In genomic region chr2:3348919-3349318, GRCm38 (mm10) we compare ENCODE assay signal across 11 mouse cellular contexts. TPM values are rescaled to one million over a fixed set of nuclear protein-coding genes. Genes with fewer than 3 reads are reported as not detected.
DNase-seq lines count a peak whose midpoint lies in the region; ATAC-seq lines count a peak whose summit lies in the region.
"Had no signal": no experiment of that assay in that cellular context is flagged by ENCODE, and none has a peak within 500 bp of the region (broad histone marks: within the 10 kb centered on the region; RNA-seq: fewer than 3 reads in every experiment).

No protein-coding gene starts in this region.

- no peaks in the 10 kb centered on the region for H3K36me3 ChIP-seq in intestine, embryonic 16.5 days (ENCODE audit: control insufficient read depth, insufficient read depth, low read length)
- H3K36me3 ChIP-seq: embryonic facial prominence, embryonic 12.5 days; limb, embryonic 12.5 days had no signal

- no peaks in the 10 kb centered on the region for H3K9me3 ChIP-seq in intestine, embryonic 16.5 days (ENCODE audit: control insufficient read depth, low read length)
- H3K9me3 ChIP-seq: embryonic facial prominence, embryonic 12.5 days; limb, embryonic 12.5 days had no signal

- no peak overlapping the region for H3K4me2 ChIP-seq in intestine, embryonic 16.5 days (ENCODE audit: low read depth, low read length)
- H3K4me2 ChIP-seq: embryonic facial prominence, embryonic 12.5 days; limb, embryonic 12.5 days had no signal

- no peaks in the 10 kb centered on the region for H3K27me3 ChIP-seq in intestine, embryonic 16.5 days (replicated peaks; ENCODE audit: control insufficient read depth, insufficient read depth, low read length)

- 25% methylated on average over 3 of the region's 3 CpGs for WGBS in intestine, embryonic 16.5 days

- H3K4me1 ChIP-seq in intestine, embryonic 16.5 days (ENCODE audit: control insufficient read depth, insufficient read depth, low read length): no peaks in the 10 kb centered on the region
- H3K4me1 ChIP-seq: embryonic facial prominence, embryonic 12.5 days; limb, embryonic 12.5 days had no signal

- H3K9ac ChIP-seq in intestine, embryonic 16.5 days (ENCODE audit: low read depth, low read length): no peak overlapping the region
- H3K9ac ChIP-seq: embryonic facial prominence, embryonic 12.5 days; limb, embryonic 12.5 days had no signal

- peak; percentile 60 for ATAC-seq in CD4-positive, CD25-positive, alpha-beta regulatory T cell, adult 4 months
- ATAC-seq in intestine, embryonic 16.5 days: no peak

- DNase-seq in kidney, adult 9 months: peak; percentile 52
- no peak for DNase-seq in kidney, adult 18-20 months
- DNase-seq in 416B (ENCODE audit: low read depth): peak; percentile 71
- peak; percentile 17 for DNase-seq in fibroblast of lung, adult 2 months (ENCODE audit: low read depth)
- peak; percentile 69 for DNase-seq in retina, postnatal 1 day
- DNase-seq in cerebellum, adult 9-11 months: no peak

- H3K4me3 ChIP-seq in intestine, embryonic 16.5 days (ENCODE audit: low read length): no peak overlapping the region
- H3K4me3 ChIP-seq: embryonic facial prominence, embryonic 12.5 days; limb, embryonic 12.5 days had no signal

- no peak overlapping the region for H3K27ac ChIP-seq in intestine, embryonic 16.5 days (ENCODE audit: low read length)
- H3K27ac ChIP-seq: embryonic facial prominence, embryonic 12.5 days; limb, embryonic 12.5 days had no signal

RNA-seq across cellular contexts. Expression of gene Acbd7, which starts 13.0 kb away (rescaled TPM):
- polyA plus RNA-seq in CD4-positive, CD25-positive, alpha-beta regulatory T cell, adult 4 months (2017; shearing (Covaris generic)): under 1 TPM in 1 of 2 experiments, not detected in 1; 0.65 TPM
- 1.2 and 1.5 TPM in 2 replicates for polyA plus RNA-seq in intestine, embryonic 16.5 days (2015; fragmentation: Nextera tagmentation; extraction: Ambion mirVana)
- polyA plus RNA-seq: limb, embryonic 12.5 days; small intestine, adult 2 months had no signal

RNA-seq across cellular contexts. Expression of gene Rpp38, which starts 16.5 kb away (rescaled TPM):
- polyA plus RNA-seq in CD4-positive, CD25-positive, alpha-beta regulatory T cell, adult 4 months (2017; shearing (Covaris generic)): 10 to 100 TPM; 20.8 to 21.6 TPM
- polyA plus RNA-seq in intestine, embryonic 16.5 days (2015; fragmentation: Nextera tagmentation; extraction: Ambion mirVana): 23.0 and 24.2 TPM in 2 replicates

RNA-seq across cellular contexts. Expression of gene Olah, which starts 48.1 kb away (rescaled TPM):
- not detected for polyA plus RNA-seq in CD4-positive, CD25-positive, alpha-beta regulatory T cell, adult 4 months (2017; shearing (Covaris generic))
- polyA plus RNA-seq in intestine, embryonic 16.5 days (2015; fragmentation: Nextera tagmentation; extraction: Ambion mirVana): not detected in 2 replicates
- polyA plus RNA-seq: embryonic facial prominence, embryonic 12.5 days; limb, embryonic 12.5 days; small intestine, adult 2 months had no signal

Comparison
In these comparisons a context has a peak if more than half of its experiments do, and no peak if none do; other contexts are left out.
1. DNase-seq: peak in kidney, adult 9 months (single experiment), 416B (single experiment), fibroblast of lung, adult 2 months (single experiment) and retina, postnatal 1 day (single experiment); none in kidney, adult 18-20 months (single experiment) and cerebellum, adult 9-11 months (single experiment).